Mouse (Mus musculus): ENCODE measurements around the gene Armh3.

GRCm38 (mm10) chr19:45916026-45916425 lies 82.3 kb downstream of the Armh3 start:
- TF ChIP-seq GATA1 (IDR thresholded peaks at IDR 0.05; ENCODE audit: borderline replicate concordance, low read length) (no peak), FLI1 (IDR thresholded peaks at IDR 0.05; ENCODE audit: low read length) (no peak)

Data from megakaryocyte, embryonic 14.5 days (primary cell).